In genomic region chr12:89331474-89332263, GRCm38 (mm10) we compare ENCODE assay signal across 11 mouse cellular contexts.
DNase-seq lines count a peak whose midpoint lies in the region; ATAC-seq and TF ChIP-seq lines count a peak whose summit lies in the region.
"Had no signal": no experiment of that assay in that cellular context is flagged by ENCODE, and none has a peak within 500 bp of the region (broad histone marks: within the 10 kb centered on the region; RNA-seq: fewer than 3 reads in every experiment).

No protein-coding gene starts in this region.

- no peak for TF ChIP-seq EP300 in stomach, postnatal 0 days (optimal IDR thresholded peaks at IDR 0.05)

- WGBS in lung, embryonic 14.5 days = 90% methylated on average over 3 of the region's 3 CpGs
- 83% methylated on average over 3 of the region's 3 CpGs for WGBS in stomach, postnatal 0 days

- no peak overlapping the region for H3K4me3 ChIP-seq in lung, embryonic 14.5 days (ENCODE audit: low read depth, low read length)
- H3K4me3 ChIP-seq in stomach, postnatal 0 days (ENCODE audit: low read depth, low read length) = no peak overlapping the region
- H3K4me3 ChIP-seq: heart, embryonic 12.5 days; neural tube, embryonic 13.5 days had no signal

- no peak overlapping the region for H3K9ac ChIP-seq in lung, embryonic 14.5 days
- no peak overlapping the region for H3K9ac ChIP-seq in stomach, postnatal 0 days (ENCODE audit: low read length)
- H3K9ac ChIP-seq: heart, embryonic 12.5 days; neural tube, embryonic 13.5 days had no signal

- no peaks in the 10 kb centered on the region for H3K36me3 ChIP-seq in lung, embryonic 14.5 days (ENCODE audit: insufficient read depth)
- no peaks in the 10 kb centered on the region for H3K36me3 ChIP-seq in stomach, postnatal 0 days (ENCODE audit: control insufficient read depth, insufficient read depth, low read length)
- H3K36me3 ChIP-seq: heart, embryonic 12.5 days; neural tube, embryonic 13.5 days had no signal

- peak; percentile 25 for DNase-seq in embryo, embryonic 10 days (ENCODE audit: low spot score)
- DNase-seq in embryo, embryonic 9.5 days (ENCODE audit: extremely low spot score) = no peak
- peak; percentile 19 for DNase-seq in lung, embryonic 14.5 days
- no peak for DNase-seq in lung, postnatal 4 days
- DNase-seq in stomach, postnatal 0 days (ENCODE audit: low spot score) = no peak
- DNase-seq in spleen, postnatal 14 days (ENCODE audit: low spot score in 2 of 2) = no peak
- DNase-seq: lung, postnatal 36 days had no signal

- ATAC-seq in lung, embryonic 14.5 days (ENCODE audit: insufficient read depth) = no peak
- ATAC-seq in granulocyte monocyte progenitor cell, adult 5-6 weeks (replicated peaks; ENCODE audit: poor library complexity, severe bottlenecking) = peak; percentile 78
- no peak for ATAC-seq in stomach, postnatal 0 days (ENCODE audit: low FRiP score, low TSS enrichment)
- ATAC-seq in CD4-positive, CD25-positive, alpha-beta regulatory T cell, adult 4 months = no peak

- H3K4me1 ChIP-seq in lung, embryonic 14.5 days (ENCODE audit: insufficient read depth) = no peaks in the 10 kb centered on the region
- H3K4me1 ChIP-seq in stomach, postnatal 0 days (replicated peaks; ENCODE audit: control insufficient read depth, insufficient read depth) = no peaks in the 10 kb centered on the region
- H3K4me1 ChIP-seq: heart, embryonic 12.5 days; neural tube, embryonic 13.5 days had no signal

- no peaks in the 10 kb centered on the region for H3K27me3 ChIP-seq in lung, embryonic 14.5 days (ENCODE audit: insufficient read depth, low read length)
- H3K27me3 ChIP-seq in stomach, postnatal 0 days (ENCODE audit: control insufficient read depth, insufficient read depth, low read length) = no peaks in the 10 kb centered on the region
- H3K27me3 ChIP-seq: heart, embryonic 12.5 days; neural tube, embryonic 13.5 days had no signal

- TF ChIP-seq CTCF in lung, embryonic 14.5 days (IDR thresholded peaks at IDR 0.05; ENCODE audit: low read depth) = peak; percentile 40
- TF ChIP-seq CTCF in stomach, postnatal 0 days (IDR thresholded peaks at IDR 0.05; ENCODE audit: low read depth) = peak; percentile 57

- no peak overlapping the region for H3K4me2 ChIP-seq in lung, embryonic 14.5 days
- no peak overlapping the region for H3K4me2 ChIP-seq in stomach, postnatal 0 days (replicated peaks; ENCODE audit: low read depth)
- H3K4me2 ChIP-seq: heart, embryonic 12.5 days; neural tube, embryonic 13.5 days had no signal

- H3K9me3 ChIP-seq in lung, embryonic 14.5 days (ENCODE audit: low read depth, low read length) = no peaks in the 10 kb centered on the region
- no peaks in the 10 kb centered on the region for H3K9me3 ChIP-seq in stomach, postnatal 0 days (ENCODE audit: control insufficient read depth, low read length)
- H3K9me3 ChIP-seq: heart, embryonic 12.5 days; neural tube, embryonic 13.5 days had no signal

- no peak overlapping the region for H3K27ac ChIP-seq in lung, embryonic 14.5 days (ENCODE audit: low read depth)
- H3K27ac ChIP-seq in stomach, postnatal 0 days (replicated peaks) = no peak overlapping the region
- H3K27ac ChIP-seq: neural tube, embryonic 13.5 days had no signal

Comparison
In these comparisons a context has a peak if more than half of its experiments do, and no peak if none do; other contexts are left out.
1. DNase-seq: peak in embryo, embryonic 10 days (single experiment) and lung, embryonic 14.5 days (single experiment); none in embryo, embryonic 9.5 days (single experiment), lung, postnatal 4 days (0 of 2), stomach, postnatal 0 days (single experiment) and spleen, postnatal 14 days (0 of 2).